Mouse (Mus musculus) liver, embryonic 16.5 days (tissue): ENCODE results near the gene Cfap126. TPM values are rescaled to one million over a fixed set of nuclear protein-coding genes. Genes with fewer than 3 reads are reported as not detected.

Experiments
- ATAC-seq: fragments of 200-750 bp; cut with Nextera tagmentation; 2 replicates; pipeline ENCODE4 v1.8.0; 2017; ENCODE audit warnings: low read depth, mild to moderate bottlenecking, moderate number of reproducible peaks, moderate library complexity
- H3K27ac ChIP-seq: fragments of 300-500 bp; sonication (generic); 2 replicates; pipeline ENCODE4 v1.5.1; 2014; ENCODE audit warnings: mild to moderate bottlenecking, low read length
- H3K27me3 ChIP-seq: fragments of 300-500 bp; sonication (generic); 2 replicates; pipeline ENCODE4 v1.6.1; 2014; ENCODE audit warnings: low read depth, low read length, mixed read lengths; ENCODE audit not compliant: control insufficient read depth, insufficient read depth
- H3K36me3 ChIP-seq: fragments of 300-500 bp; sonication (generic); 2 replicates; pipeline ENCODE4 v1.6.1; 2014; ENCODE audit warnings: mild to moderate bottlenecking; ENCODE audit not compliant: control insufficient read depth, insufficient read depth
- H3K4me1 ChIP-seq: fragments of 300-500 bp; sonication (generic); 2 replicates; pipeline ENCODE4 v1.6.1; 2014; ENCODE audit warnings: low read depth, low read length, mixed read lengths; ENCODE audit not compliant: control insufficient read depth
- H3K4me2 ChIP-seq: fragments of 300-500 bp; sonication (generic); 2 replicates; pipeline ENCODE4 v1.6.1; 2014; ENCODE audit warnings: low read depth, low read length, mixed read lengths
- H3K4me3 ChIP-seq: fragments of 300-500 bp; sonication (generic); 2 replicates; pipeline ENCODE4 v1.5.1; 2014; ENCODE audit warnings: low read depth, mild to moderate bottlenecking, low read length
- H3K9ac ChIP-seq: fragments of 300-500 bp; sonication (generic); 2 replicates; pipeline ENCODE4 v1.6.1; 2014; ENCODE audit warnings: low read depth, low read length
- H3K9me3 ChIP-seq: fragments of 300-500 bp; sonication (generic); replicated peaks from 2 replicates; pipeline ENCODE4 v1.6.1; 2016; ENCODE audit warnings: low read length; ENCODE audit not compliant: control insufficient read depth
- WGBS: fragments of 180-500 bp; shearing (Covaris S2); extraction: QIAGEN DNeasy Blood & Tissue Kit; methylation state at CpG from one replicate; pipeline ENCODE4 v1.1.7; 2014; ENCODE audit not compliant: insufficient replicate concordance; 5-methylcytosine and 5-hydroxymethylcytosine counted together
- polyA plus RNA-seq: library from polyadenylated mRNA; unstranded; fragments of >200 nt; fragmentation: Nextera tagmentation; extraction: Ambion mirVana; gene quantifications from 2 replicates; pipeline ENCODE4 v1.2.1, GENCODE M21; 2015

The Cfap126 gene
- polyA plus RNA-seq, 1 experiment from 2014 or later: 2.1 TPM

DNA sequence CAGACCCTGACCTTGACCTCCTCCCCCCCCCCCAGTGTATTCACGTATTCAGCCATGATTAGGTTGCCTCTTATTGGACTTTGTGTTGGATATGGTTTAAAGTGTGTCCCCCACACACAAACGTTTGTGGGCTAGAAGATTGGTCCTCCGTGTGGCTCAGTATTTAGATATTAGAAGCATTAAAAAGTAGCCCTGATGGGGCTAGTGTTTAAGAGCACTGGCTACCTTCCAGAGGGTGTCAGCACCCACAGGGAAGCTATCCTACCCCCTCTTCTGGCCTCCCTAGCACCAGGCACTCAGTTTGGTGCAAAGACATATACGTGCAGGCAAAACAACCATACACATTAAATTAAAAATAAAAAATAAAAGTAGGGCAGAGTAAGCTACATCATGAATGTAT, 732 bp upstream of the Cfap126 start:
- Histone ChIP-seq H3K9me3 (no peaks in the 10 kb centered on the region), H3K4me1 (peaks cover 39% of the 10 kb centered on the region), H3K9ac (no peak overlapping the region), H3K27ac (no peak overlapping the region), H3K36me3 (no peaks in the 10 kb centered on the region), H3K4me2 (peak overlapping the region; percentile 88; the same call in 1 of the 2 replicates), H3K27me3 (no peaks in the 10 kb centered on the region), H3K4me3 (no peak overlapping the region)
- WGBS: 74% methylated on average over 4 of the region's 4 CpGs
- no peak for ATAC-seq

DNA sequence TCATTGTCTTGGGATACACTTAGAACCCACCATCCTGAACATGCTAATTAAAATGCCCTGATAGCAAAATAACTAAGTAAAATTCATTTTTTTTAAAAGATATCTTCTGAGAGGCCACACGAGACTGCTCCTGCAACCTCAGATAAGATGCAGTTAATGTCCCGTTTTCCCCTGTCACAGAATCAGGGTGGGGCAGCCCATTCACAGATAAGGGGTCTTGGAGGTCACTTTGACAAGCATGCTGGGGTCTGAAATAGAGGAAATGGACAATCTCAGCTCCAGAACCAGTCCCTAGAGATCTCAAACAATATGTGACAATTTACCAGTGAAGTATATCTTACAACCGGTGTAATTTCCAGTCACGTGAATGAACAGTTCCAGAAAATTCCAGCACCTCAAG, 2.6 kb downstream of the Cfap126 start:
- Histone ChIP-seq H3K27me3 (no peaks in the 10 kb centered on the region), H3K4me2 (peak overlapping the region; percentile 28), H3K4me3 (no peak overlapping the region), H3K9me3 (no peaks in the 10 kb centered on the region), H3K9ac (no peak overlapping the region), H3K36me3 (no peaks in the 10 kb centered on the region), H3K4me1 (peaks cover 33% of the 10 kb centered on the region), H3K27ac (peak overlapping the region; percentile 48; the same call in 1 of the 2 replicates)
- WGBS: 32% methylated on average over 4 of the region's 4 CpGs
- ATAC-seq: peak; percentile 27; the same call in 1 of the 2 replicates

DNA sequence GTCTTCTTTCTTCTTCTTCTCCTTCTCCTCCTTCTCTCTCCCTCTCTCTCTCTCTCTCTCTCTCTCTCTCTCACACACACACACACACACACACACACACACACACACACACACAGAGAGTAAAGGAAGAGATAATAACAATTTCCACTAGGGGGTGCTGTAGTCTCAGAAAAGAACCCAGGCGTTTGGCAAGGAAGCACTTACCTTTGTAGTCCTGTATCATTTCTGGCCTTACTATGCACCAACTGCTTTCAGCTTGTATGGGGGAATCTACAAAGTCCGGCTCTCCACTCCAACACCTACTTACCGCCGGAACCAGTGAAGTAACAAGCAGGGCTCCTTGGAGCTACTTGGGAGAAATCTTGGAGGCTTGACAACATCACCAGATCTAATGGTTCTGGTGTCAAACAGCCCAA, 4.6 kb downstream of the Cfap126 start:
- H3K36me3 ChIP-seq: no peaks in the 10 kb centered on the region
- no peak overlapping the region for H3K27ac ChIP-seq
- no peak overlapping the region for H3K4me2 ChIP-seq
- H3K4me3 ChIP-seq: no peak overlapping the region
- H3K27me3 ChIP-seq: no peaks in the 10 kb centered on the region
- ATAC-seq: peak; percentile 35
- no peaks in the 10 kb centered on the region for H3K9me3 ChIP-seq
- WGBS: 10% methylated on average over 4 of the region's 4 CpGs
- H3K9ac ChIP-seq: no peak overlapping the region
- H3K4me1 ChIP-seq: peaks cover 43% of the 10 kb centered on the region

DNA sequence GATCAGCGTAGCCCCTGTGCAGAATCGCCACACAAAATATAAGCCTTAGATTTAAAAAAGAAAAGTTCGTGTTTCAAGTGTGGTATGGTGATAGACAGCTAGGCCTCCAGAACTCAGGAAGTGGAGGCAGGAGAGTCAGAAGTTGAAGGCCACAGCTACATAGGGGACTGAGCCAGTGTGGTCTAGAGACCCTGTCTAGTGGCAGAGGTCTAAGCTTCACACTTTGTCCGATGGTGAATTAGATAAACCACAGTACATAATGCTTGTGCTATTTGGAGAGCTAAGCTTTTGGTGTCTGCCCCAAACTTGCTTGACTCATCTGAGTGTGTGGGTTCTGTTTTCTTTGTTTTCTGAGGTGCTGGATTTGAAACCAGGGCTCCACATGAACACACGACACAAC, 5.3 kb downstream of the Cfap126 start:
- peaks cover 43% of the 10 kb centered on the region for H3K4me1 ChIP-seq
- no peaks in the 10 kb centered on the region for H3K36me3 ChIP-seq
- H3K9ac ChIP-seq: no peak overlapping the region
- H3K4me3 ChIP-seq: no peak overlapping the region
- WGBS: 64% methylated on average over 5 of the region's 5 CpGs
- H3K9me3 ChIP-seq: no peaks in the 10 kb centered on the region
- H3K4me2 ChIP-seq: no peak overlapping the region
- no peaks in the 10 kb centered on the region for H3K27me3 ChIP-seq
- H3K27ac ChIP-seq: no peak overlapping the region
- no peak for ATAC-seq

DNA sequence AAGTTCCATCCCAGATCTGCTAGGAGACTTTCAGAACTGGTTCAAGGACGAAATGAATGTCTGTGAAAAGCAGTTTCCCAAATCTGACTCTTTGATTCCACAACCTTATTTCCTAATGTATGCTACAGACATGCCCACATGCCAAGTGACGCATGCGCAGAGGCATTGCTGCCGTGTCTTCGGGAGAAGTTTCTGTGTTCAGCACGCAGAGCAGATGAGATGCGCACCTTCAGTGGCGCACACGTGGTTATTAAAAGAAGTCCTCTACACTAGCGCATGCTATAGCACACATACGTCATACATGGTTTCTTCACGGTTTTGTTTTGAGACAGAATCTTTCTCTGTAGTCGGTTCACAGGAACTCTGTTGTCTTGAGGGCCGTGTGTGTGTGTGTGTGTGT, 5.7 kb downstream of the Cfap126 start:
- Histone ChIP-seq H3K27me3 (no peaks in the 10 kb centered on the region), H3K27ac (no peak overlapping the region), H3K9me3 (no peaks in the 10 kb centered on the region), H3K36me3 (no peaks in the 10 kb centered on the region), H3K4me1 (peaks cover 40% of the 10 kb centered on the region), H3K4me3 (no peak overlapping the region), H3K9ac (no peak overlapping the region), H3K4me2 (no peak overlapping the region)
- 83% methylated on average over 14 of the region's 14 CpGs for WGBS
- ATAC-seq: no peak

DNA sequence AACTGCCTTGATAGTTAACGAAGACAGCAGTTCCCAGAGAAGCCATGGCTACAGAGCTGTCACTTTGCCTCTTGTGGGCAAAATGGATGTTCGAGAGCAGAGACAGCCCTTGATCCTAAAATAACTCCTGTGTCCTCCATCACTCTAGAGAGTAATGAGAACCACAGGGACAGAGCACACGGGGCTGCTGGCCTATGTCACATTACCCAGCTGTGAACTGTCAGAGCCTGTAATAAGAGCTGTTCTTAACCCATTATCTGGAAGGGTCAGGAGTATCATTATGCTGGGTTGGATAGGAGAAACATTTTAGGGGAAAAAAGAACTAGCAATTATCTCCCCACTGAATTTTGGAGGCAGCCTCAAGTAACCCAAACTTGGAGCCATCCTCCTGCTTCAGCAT, 7.2 kb downstream of the Cfap126 start:
- Histone ChIP-seq H3K9me3 (no peaks in the 10 kb centered on the region), H3K36me3 (no peaks in the 10 kb centered on the region), H3K4me2 (no peak overlapping the region), H3K4me3 (no peak overlapping the region), H3K9ac (no peak overlapping the region), H3K4me1 (peaks cover 46% of the 10 kb centered on the region), H3K27ac (no peak overlapping the region), H3K27me3 (no peaks in the 10 kb centered on the region)
- no peak for ATAC-seq
- 58% methylated on average over 3 of the region's 3 CpGs for WGBS

DNA sequence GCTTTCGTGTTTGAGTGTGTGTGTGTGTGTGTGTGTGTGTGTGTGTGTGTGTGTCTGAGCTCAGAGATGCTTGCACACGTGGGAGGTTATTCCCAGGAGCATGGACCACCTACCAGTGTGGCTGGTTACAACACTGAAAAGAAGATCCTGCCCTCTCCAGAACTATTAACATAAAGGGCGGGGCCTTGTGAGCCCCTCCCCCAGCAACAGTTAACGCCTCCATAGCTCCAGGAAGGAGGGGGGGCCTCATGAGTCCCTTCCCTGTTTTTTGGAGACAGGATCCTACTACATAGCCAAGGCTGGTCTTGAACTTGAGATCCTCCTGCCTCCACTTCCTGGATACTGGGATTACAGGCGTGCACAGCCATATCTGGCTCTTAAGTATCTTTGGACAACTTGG, 8.1 kb downstream of the Cfap126 start:
- no peak overlapping the region for H3K27ac ChIP-seq
- no peaks in the 10 kb centered on the region for H3K27me3 ChIP-seq
- no peak overlapping the region for H3K9ac ChIP-seq
- H3K4me1 ChIP-seq: peaks cover 37% of the 10 kb centered on the region
- no peak overlapping the region for H3K4me3 ChIP-seq
- no peaks in the 10 kb centered on the region for H3K9me3 ChIP-seq
- WGBS: 40% methylated on average over 5 of the region's 5 CpGs
- H3K36me3 ChIP-seq: no peaks in the 10 kb centered on the region
- no peak for ATAC-seq
- no peak overlapping the region for H3K4me2 ChIP-seq

DNA sequence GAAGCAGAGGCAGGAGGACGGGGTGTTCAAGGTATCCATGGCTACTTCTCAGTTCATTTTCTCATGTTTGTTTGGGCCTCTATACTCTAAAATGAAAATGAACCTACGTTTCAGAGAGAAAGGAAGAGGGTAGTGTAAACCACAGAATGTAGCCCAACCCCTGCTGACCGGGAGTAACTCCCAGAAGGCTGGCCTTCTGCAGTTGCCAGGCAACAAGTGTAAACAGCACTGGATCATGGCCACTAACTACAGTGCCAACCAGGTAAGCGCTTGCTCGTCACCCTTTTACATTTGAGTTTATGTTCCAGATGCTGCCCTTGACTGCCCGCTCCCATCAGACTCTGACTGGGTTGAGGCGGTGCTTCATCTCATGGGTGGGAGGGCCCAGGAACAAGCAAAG, 9.2 kb downstream of the Cfap126 start:
- Histone ChIP-seq H3K9ac (no peak overlapping the region), H3K9me3 (no peaks in the 10 kb centered on the region), H3K4me2 (peak overlapping the region; percentile 30; the same call in 1 of the 2 replicates), H3K27ac (no peak overlapping the region), H3K27me3 (no peaks in the 10 kb centered on the region), H3K36me3 (no peaks in the 10 kb centered on the region), H3K4me1 (peaks cover 35% of the 10 kb centered on the region), H3K4me3 (no peak overlapping the region)
- peak; percentile 38; the same call in 1 of the 2 replicates for ATAC-seq
- 34% methylated on average over 7 of the region's 7 CpGs for WGBS

DNA sequence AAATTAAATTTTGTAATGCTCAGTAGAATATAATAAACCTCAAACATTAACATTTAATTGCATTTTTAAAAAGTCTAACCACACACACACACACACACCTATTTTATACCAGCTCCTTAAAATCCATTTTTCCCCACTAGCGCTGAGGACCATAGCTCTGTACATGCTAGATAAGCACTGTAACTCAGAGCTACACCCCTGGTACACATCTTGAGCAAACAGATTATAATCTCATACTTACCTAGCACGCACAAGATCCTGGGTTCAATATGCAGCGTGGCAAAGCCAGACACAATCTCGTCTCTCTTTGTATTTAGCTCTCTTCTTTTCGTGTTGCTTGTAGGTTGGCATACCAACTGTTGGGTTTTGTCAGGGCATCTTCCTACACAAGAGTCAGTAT, 10.7 kb downstream of the Cfap126 start:
- Histone ChIP-seq H3K36me3 (no peaks in the 10 kb centered on the region; the same call in 1 of the 2 replicates), H3K4me2 (peak overlapping the region; percentile 58), H3K27me3 (no peaks in the 10 kb centered on the region), H3K27ac (peak overlapping the region; percentile 66), H3K4me3 (peak overlapping the region; percentile 23; the same call in 1 of the 2 replicates), H3K9me3 (no peaks in the 10 kb centered on the region), H3K4me1 (peaks cover 35% of the 10 kb centered on the region), H3K9ac (peak overlapping the region; percentile 24; the same call in 1 of the 2 replicates)
- 32% methylated on average over 5 of the region's 5 CpGs for WGBS
- ATAC-seq: peak; percentile 95
